Mouse (Mus musculus) lung, adult 2 months (tissue): ENCODE measurements around the gene Chid1.

Experiments
- CTCF ChIP-seq: fragments of 200-500 bp; IDR thresholded peaks from 2 replicates; pipeline ENCODE4 v1.5.1; 2011; ENCODE audit warnings: mild to moderate bottlenecking, low read length, control low read depth; ENCODE audit not compliant: insufficient read depth
- POLR2A ChIP-seq: fragments of 200-500 bp; IDR thresholded peaks from 2 replicates; pipeline ENCODE4 v1.6.1; 2011; ENCODE audit warnings: low read depth, mild to moderate bottlenecking, control low read depth, low read length, borderline replicate concordance; ENCODE audit errors: extremely low read depth

DNA sequence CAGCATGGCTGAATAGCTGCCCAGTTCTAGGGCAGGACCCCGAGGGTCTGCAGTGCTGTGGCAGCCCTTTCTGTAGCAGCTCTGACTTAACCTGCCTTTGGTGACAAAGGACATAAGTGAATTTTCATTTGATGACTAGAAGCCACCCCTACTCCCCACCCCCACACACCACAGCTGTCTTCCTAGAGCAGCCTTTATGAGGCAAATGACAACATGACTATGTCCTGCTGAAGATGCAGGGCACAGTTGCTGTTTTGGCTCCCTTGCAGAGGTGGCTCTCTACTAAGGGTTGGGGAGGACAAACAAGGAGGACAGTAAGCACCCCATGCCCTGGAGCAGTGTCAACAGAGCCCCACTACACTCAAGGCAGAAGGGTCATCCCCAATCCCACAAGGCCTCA, 19.9 kb downstream of the Chid1 start:
- TF ChIP-seq CTCF (no peak), POLR2A (no peak)
